Mouse (Mus musculus) lung, embryonic 16.5 days (tissue): ENCODE data around the gene Ddx39b. TPM values are rescaled to one million over a fixed set of nuclear protein-coding genes. Genes with fewer than 3 reads are reported as not detected.
"Not testable (repeated sequence)": the region's sequence is repeated elsewhere in the genome, so short reads cannot be mapped to it uniquely, and the experiment has no call there.

Experiments
- ATAC-seq: fragments of 200-750 bp; cut with Nextera tagmentation; 2 replicates; pipeline ENCODE4 v1.8.0; 2017; ENCODE audit warnings: low read depth, mild to moderate bottlenecking, moderate library complexity
- H3K27ac ChIP-seq: fragments of 300-500 bp; sonication (generic); 2 replicates; pipeline ENCODE4 v1.5.1; 2014; ENCODE audit warnings: mild to moderate bottlenecking, control low read depth, low read length
- H3K27me3 ChIP-seq: fragments of 300-500 bp; sonication (generic); 2 replicates; pipeline ENCODE4 v1.6.1; 2014; ENCODE audit warnings: low read depth, low read length, mixed read lengths; ENCODE audit not compliant: control insufficient read depth, insufficient read depth
- H3K36me3 ChIP-seq: fragments of 300-500 bp; sonication (generic); 2 replicates; pipeline ENCODE4 v1.6.1; 2014; ENCODE audit warnings: low read length; ENCODE audit not compliant: control insufficient read depth, insufficient read depth
- H3K4me1 ChIP-seq: fragments of 300-500 bp; sonication (generic); replicated peaks from 2 replicates; pipeline ENCODE4 v1.6.1; 2014; ENCODE audit warnings: low read length, mixed read lengths; ENCODE audit not compliant: control insufficient read depth, insufficient read depth
- H3K4me2 ChIP-seq: fragments of 300-500 bp; sonication (generic); 2 replicates; pipeline ENCODE4 v1.6.1; 2014; ENCODE audit warnings: low read depth, low read length, control low read depth
- H3K4me3 ChIP-seq: fragments of 300-500 bp; sonication (generic); 2 replicates; pipeline ENCODE4 v1.5.1; 2014; ENCODE audit warnings: mild to moderate bottlenecking, low read length, control low read depth
- H3K9ac ChIP-seq: fragments of 300-500 bp; sonication (generic); 2 replicates; pipeline ENCODE4 v1.6.1; 2014; ENCODE audit warnings: low read length, control low read depth
- H3K9me3 ChIP-seq: fragments of 300-500 bp; sonication (generic); 2 replicates; pipeline ENCODE4 v1.6.1; 2016; ENCODE audit warnings: low read length; ENCODE audit not compliant: control insufficient read depth
- WGBS: fragments of 180-500 bp; shearing (Covaris S2); extraction: QIAGEN DNeasy Blood & Tissue Kit; methylation state at CpG from one replicate; pipeline ENCODE4 v1.1.7; 2014; 5-methylcytosine and 5-hydroxymethylcytosine counted together
- microRNA-seq: library from miRNA; unstranded; fragments of <30 nt; microRNA quantifications from one replicate; pipeline ENCODE4, GENCODE M21; 2016
- polyA plus RNA-seq: library from polyadenylated mRNA; unstranded; fragments of >200 nt; fragmentation: Nextera tagmentation; extraction: Ambion mirVana; gene quantifications from 2 replicates; pipeline ENCODE4 v1.2.1, GENCODE M21; 2015

Gene Ddx39b
- polyA plus RNA-seq, 1 experiment from 2014 or later = 448 TPM

GRCm38 (mm10) chr17:35295796-35296195, 54.2 kb downstream of the Ddx39b start:
- not testable (repeated sequence) for H3K4me3 ChIP-seq, H3K27ac ChIP-seq, H3K9me3 ChIP-seq, ATAC-seq, H3K4me2 ChIP-seq, H3K4me1 ChIP-seq, H3K27me3 ChIP-seq, H3K36me3 ChIP-seq, H3K9ac ChIP-seq
- 2% methylated on average over 5 of the region's 5 CpGs for WGBS

- not testable (repeated sequence) for H3K27ac ChIP-seq, H3K27me3 ChIP-seq, ATAC-seq, H3K9ac ChIP-seq, H3K4me2 ChIP-seq, H3K9me3 ChIP-seq, H3K4me3 ChIP-seq, H3K36me3 ChIP-seq, H3K4me1 ChIP-seq
- 80% methylated on average over 7 of the region's 7 CpGs for WGBS
These were observed 58.9 kb downstream of the Ddx39b start for GRCm38 (mm10) chr17:35300261-35300945.

- no peaks in the 10 kb centered on the region for H3K36me3 ChIP-seq
- H3K4me1 ChIP-seq = no peaks in the 10 kb centered on the region
- H3K4me3 ChIP-seq = no peak overlapping the region
- no peak for ATAC-seq
- H3K27me3 ChIP-seq = no peaks in the 10 kb centered on the region
- no peak overlapping the region for H3K9ac ChIP-seq
- WGBS = 28% methylated on average over 13 of the region's 13 CpGs
- no peak overlapping the region for H3K4me2 ChIP-seq
- no peak overlapping the region for H3K27ac ChIP-seq
- no peaks in the 10 kb centered on the region for H3K9me3 ChIP-seq
These were observed 60.2 kb downstream of the Ddx39b start for GRCm38 (mm10) chr17:35301645-35302258.

GRCm38 (mm10) chr17:35303271-35303670, 61.7 kb downstream of the Ddx39b start:
- WGBS = 50% methylated on average over 2 of the region's 2 CpGs
- Histone ChIP-seq H3K4me3 (no peak overlapping the region), H3K4me1 (no peaks in the 10 kb centered on the region), H3K9me3 (no peaks in the 10 kb centered on the region), H3K36me3 (no peaks in the 10 kb centered on the region), H3K4me2 (no peak overlapping the region), H3K27ac (no peak overlapping the region), H3K27me3 (no peaks in the 10 kb centered on the region), H3K9ac (no peak overlapping the region)
- no peak for ATAC-seq

Small RNA genes lying within 50 kb of the gene (microRNA-seq; reads per million reads assigned to microRNA genes)
- gene Mir6973a (not detected), gene Mir6974 (not detected), gene Mir6975 (1.8 reads per million), gene Mir8094 (0.79 reads per million)

Other genes with a start within 250 kb of the Ddx39b start
- 88.0 and 96.2 TPM in 2 replicates for gene Vars, start 240.8 kb upstream of the Ddx39b start, polyA plus RNA-seq
- gene Vwa7, start 225.2 kb upstream of the Ddx39b start, polyA plus RNA-seq = 0.14 and 0.25 TPM in 2 replicates
- 4.3 and 4.6 TPM in 2 replicates for gene Sapcd1, start 213.7 kb upstream of the Ddx39b start, polyA plus RNA-seq
- 4.7 and 4.9 TPM in 2 replicates for gene Msh5, start 195.0 kb upstream of the Ddx39b start, polyA plus RNA-seq
- 298 and 322 TPM in 2 replicates for gene Clic1, start 191.8 kb upstream of the Ddx39b start, polyA plus RNA-seq
- gene Ddah2, start 182.7 kb upstream of the Ddx39b start, polyA plus RNA-seq = 305 and 309 TPM in 2 replicates
- gene Ly6g6c, start 176.4 kb upstream of the Ddx39b start, polyA plus RNA-seq = 0.53 and 0.97 TPM in 2 replicates
- gene Mpig6b, start 175.6 kb upstream of the Ddx39b start, polyA plus RNA-seq = 1.1 and 1.2 TPM in 2 replicates
- 1.8 and 2.3 TPM in 2 replicates for gene Ly6g6e, start 164.8 kb upstream of the Ddx39b start, polyA plus RNA-seq
- 7.0 and 9.0 TPM in 2 replicates for gene Ly6g6d, start 163.7 kb upstream of the Ddx39b start, polyA plus RNA-seq
- gene Ly6g6f, start 156.1 kb upstream of the Ddx39b start, polyA plus RNA-seq = 0.31 and 0.79 TPM in 2 replicates
- 98.3 and 100 TPM in 2 replicates for gene Abhd16a, start 152.5 kb upstream of the Ddx39b start, polyA plus RNA-seq
- not detected in 2 replicates for gene Ly6g5c, start 133.5 kb upstream of the Ddx39b start, polyA plus RNA-seq
- gene Ly6g5b, start 126.3 kb upstream of the Ddx39b start, polyA plus RNA-seq = 0.60 and 1.1 TPM in 2 replicates
- gene Gpank1, start 120.3 kb upstream of the Ddx39b start, polyA plus RNA-seq = 18.3 and 19.7 TPM in 2 replicates
- 242 and 248 TPM in 2 replicates for gene Csnk2b, start 119.7 kb upstream of the Ddx39b start, polyA plus RNA-seq
- gene D17H6S53E, start 115.4 kb upstream of the Ddx39b start, polyA plus RNA-seq = 9.7 and 10.4 TPM in 2 replicates
- gene Apom, start 109.7 kb upstream of the Ddx39b start, polyA plus RNA-seq = 1.4 and 13.6 TPM in 2 replicates
- 46.3 and 54.9 TPM in 2 replicates for gene Bag6, start 106.6 kb upstream of the Ddx39b start, polyA plus RNA-seq
- 151 and 167 TPM in 2 replicates for gene Prrc2a, start 76.8 kb upstream of the Ddx39b start, polyA plus RNA-seq
- 7.3 and 8.0 TPM in 2 replicates for gene Aif1, start 65.7 kb upstream of the Ddx39b start, polyA plus RNA-seq
- gene Lst1, start 53.3 kb upstream of the Ddx39b start, polyA plus RNA-seq = 11.3 and 12.4 TPM in 2 replicates
- gene Ltb, start 47.3 kb upstream of the Ddx39b start, polyA plus RNA-seq = 1.0 and 1.5 TPM in 2 replicates
- gene Tnf, start 39.7 kb upstream of the Ddx39b start, polyA plus RNA-seq = 0.09 and 0.24 TPM in 2 replicates
- 0.30 TPM in 1 of 2 replicates, not detected in the other for gene Lta, start 36.4 kb upstream of the Ddx39b start, polyA plus RNA-seq
- gene Gm16181, start 20.9 kb upstream of the Ddx39b start, polyA plus RNA-seq = 1.2 TPM in 1 of 2 replicates, not detected in the other
- gene Atp6v1g2, start 8.1 kb upstream of the Ddx39b start, polyA plus RNA-seq = 4.9 and 5.9 TPM in 2 replicates
- gene Nfkbil1, start 6.0 kb upstream of the Ddx39b start, polyA plus RNA-seq = 10.0 and 11.0 TPM in 2 replicates
- gene H2-D1, start 21.0 kb downstream of the Ddx39b start, polyA plus RNA-seq = 141 and 161 TPM in 2 replicates
- 0.24 and 0.38 TPM in 2 replicates for gene H2-Q1, start 78.7 kb downstream of the Ddx39b start, polyA plus RNA-seq
- 6.5 and 7.0 TPM in 2 replicates for gene H2-Q2, start 100.5 kb downstream of the Ddx39b start, polyA plus RNA-seq
- gene H2-Q4, start 137.9 kb downstream of the Ddx39b start, polyA plus RNA-seq = 5.9 and 6.5 TPM in 2 replicates
- 0.48 and 1.5 TPM in 2 replicates for gene H2-Q6, start 183.1 kb downstream of the Ddx39b start, polyA plus RNA-seq
- 5.0 and 6.1 TPM in 2 replicates for gene H2-Q7, start 197.4 kb downstream of the Ddx39b start, polyA plus RNA-seq
- gene H2-Q10, start 228.3 kb downstream of the Ddx39b start, polyA plus RNA-seq = 1.3 and 7.4 TPM in 2 replicates